Mouse (Mus musculus) frontal cortex, adult 2 months (tissue): ENCODE data around the gene Cyp11a1. TPM values are rescaled to one million over a fixed set of nuclear protein-coding genes. Genes with fewer than 3 reads are reported as not detected.

Source experiments
- DNase-seq, 2 experiments: peaks; one replicate each; pipeline ENCODE4 v3.0.0; 2022; ENCODE audit warnings: low spot score in 1 of 2; ENCODE audit errors: extremely low spot score in 1 of 2
- polyA plus RNA-seq: library from polyadenylated mRNA; depleted of rRNA; stranded (reverse); fragments of >200 nt; gene quantifications from 2 replicates; pipeline ENCODE4 v1.2.3, GENCODE M21; 2012; rRNA removed

Gene Cyp11a1
- polyA plus RNA-seq, 1 experiment, result 5.5 TPM

DNA sequence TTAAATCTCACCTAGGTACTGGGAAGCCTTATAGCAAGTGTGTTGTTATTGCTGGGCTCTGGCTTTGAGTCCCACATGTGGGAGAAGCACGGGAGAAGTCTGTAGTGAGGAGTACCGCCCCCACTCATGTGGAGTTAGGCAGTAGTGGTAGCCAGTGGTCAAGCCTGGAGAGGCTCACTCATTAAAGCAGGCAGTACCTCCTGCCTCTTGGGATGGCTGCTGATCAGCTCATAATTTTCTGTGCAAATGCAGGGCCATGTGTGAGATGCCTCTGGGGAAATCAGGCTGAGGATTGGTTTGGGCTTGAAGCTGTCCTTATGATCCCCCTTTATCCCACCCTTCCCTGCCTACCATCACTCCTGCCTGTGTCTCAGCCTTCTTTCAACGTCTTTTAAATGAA is 68.3 kb downstream of the Cyp11a1 start:
- DNase-seq, result no peak

Other genes starting within 250 kb of the Cyp11a1 start
- gene Clk3, start 240.6 kb upstream of the Cyp11a1 start, polyA plus RNA-seq, result 156 and 191 TPM in 2 replicates
- 6.9 and 8.2 TPM in 2 replicates for gene Arid3b, start 169.6 kb upstream of the Cyp11a1 start, polyA plus RNA-seq
- 118 and 126 TPM in 2 replicates for gene Ubl7, start 95.4 kb upstream of the Cyp11a1 start, polyA plus RNA-seq
- gene Sema7a, start 66.3 kb upstream of the Cyp11a1 start, polyA plus RNA-seq, result 76.6 and 95.2 TPM in 2 replicates
- 5.7 and 7.6 TPM in 2 replicates for gene Stra6, start 57.4 kb downstream of the Cyp11a1 start, polyA plus RNA-seq
- gene Ccdc33, start 112.4 kb downstream of the Cyp11a1 start, polyA plus RNA-seq, result 1.4 and 1.8 TPM in 2 replicates
- gene Islr, start 197.9 kb downstream of the Cyp11a1 start, polyA plus RNA-seq, result 96.8 and 108 TPM in 2 replicates
- 38.6 and 42.5 TPM in 2 replicates for gene Islr2, start 197.9 kb downstream of the Cyp11a1 start, polyA plus RNA-seq
- 9.5 and 10.0 TPM in 2 replicates for gene Pml, start 243.4 kb downstream of the Cyp11a1 start, polyA plus RNA-seq
- gene Stoml1, start 246.8 kb downstream of the Cyp11a1 start, polyA plus RNA-seq, result 99.9 and 102 TPM in 2 replicates